Mouse (Mus musculus): ENCODE data around the gene Ano2.

DNA sequence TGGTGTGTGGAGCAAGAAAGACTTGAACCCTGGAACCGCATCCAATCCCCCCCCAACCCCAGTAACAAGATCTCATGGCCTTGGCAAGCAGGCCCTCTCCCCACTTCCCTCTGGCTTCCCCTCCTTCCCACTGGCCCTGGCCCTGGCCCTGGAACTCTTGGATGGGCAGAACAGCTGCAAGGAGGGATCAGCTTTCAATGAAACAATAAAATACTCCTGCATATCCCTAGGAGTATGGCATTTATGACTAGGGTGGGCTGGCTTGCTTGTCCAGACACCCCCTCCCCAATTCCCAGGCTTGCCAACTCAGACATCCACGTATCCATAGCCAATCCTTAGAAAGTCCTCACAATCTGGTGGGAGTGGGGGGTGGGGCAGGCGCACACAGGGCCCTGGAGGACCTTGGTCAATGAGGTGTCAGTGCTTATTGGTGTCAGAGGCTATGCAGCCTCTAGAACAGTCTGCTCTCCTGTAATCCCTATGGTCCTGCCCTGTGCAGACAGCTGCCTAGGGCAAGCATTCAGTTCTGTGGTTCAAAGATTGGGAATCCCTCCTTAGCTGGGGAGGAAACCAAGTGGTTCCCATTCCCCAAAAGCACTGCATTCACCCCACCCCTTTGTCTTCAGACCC, 396.2 kb downstream of the Ano2 start:
- TF ChIP-seq CTCF (IDR thresholded peaks at IDR 0.05): no peak
- no peak for TF ChIP-seq EP300 (IDR thresholded peaks at IDR 0.05)
